Mouse (Mus musculus): Measurements from ENCODE around the gene Stn1.

DNA sequence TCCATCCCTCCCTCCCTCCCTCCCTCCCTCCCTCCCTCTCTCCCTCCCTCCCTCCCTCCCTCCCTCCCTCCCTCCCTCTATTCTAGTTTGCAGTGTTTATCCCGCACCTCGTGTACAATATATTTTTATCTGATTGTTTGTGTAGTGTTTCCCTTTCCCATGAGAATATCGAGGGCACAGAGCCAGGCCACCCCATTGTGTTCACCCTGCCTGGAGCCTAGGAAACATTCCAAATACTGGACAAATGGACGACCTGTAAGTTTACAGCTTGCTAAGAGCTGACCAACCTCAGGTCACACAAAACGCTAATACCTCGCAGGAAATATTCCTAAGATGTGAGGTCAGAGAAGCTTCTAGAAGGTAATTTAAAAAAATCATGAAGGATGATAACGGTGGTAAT, 85.1 kb downstream of the Stn1 start:
- no peak for TF ChIP-seq POLR2A (IDR thresholded peaks at IDR 0.05; ENCODE audit: low read depth, low read length)
- TF ChIP-seq CTCF (IDR thresholded peaks at IDR 0.05; ENCODE audit: borderline replicate concordance, insufficient read depth, low read length), result no peak

Measured in embryonic fibroblast, embryonic 13.5 days (primary cell).